Mouse (Mus musculus) olfactory bulb, adult 2 months (tissue): ENCODE results near the gene Gm10638.

ENCODE experiments used
- CTCF ChIP-seq: fragments of 200-500 bp; IDR thresholded peaks from 2 replicates; pipeline ENCODE4 v1.5.1; 2012; ENCODE audit warnings: low read depth, mild to moderate bottlenecking, low read length, moderate library complexity; ENCODE audit not compliant: insufficient read depth
- POLR2A ChIP-seq: fragments of 200-500 bp; IDR thresholded peaks from 2 replicates; pipeline ENCODE4 v1.6.1; 2012; ENCODE audit warnings: mild to moderate bottlenecking, low read depth, low read length, moderate library complexity; ENCODE audit not compliant: insufficient read depth

GRCm38 (mm10) chr8:86718332-86718994 is 27.0 kb upstream of the Gm10638 start:
- TF ChIP-seq CTCF (no peak), POLR2A (no peak)
